Mouse (Mus musculus) olfactory bulb, adult 2 months (tissue): ENCODE results near the gene Qars.

Source experiments
- CTCF ChIP-seq: fragments of 200-500 bp; IDR thresholded peaks from 2 replicates; pipeline ENCODE4 v1.5.1; 2012; ENCODE audit warnings: low read depth, mild to moderate bottlenecking, low read length, moderate library complexity; ENCODE audit not compliant: insufficient read depth
- POLR2A ChIP-seq: fragments of 200-500 bp; IDR thresholded peaks from 2 replicates; pipeline ENCODE4 v1.6.1; 2012; ENCODE audit warnings: mild to moderate bottlenecking, low read depth, low read length, moderate library complexity; ENCODE audit not compliant: insufficient read depth

- TF ChIP-seq CTCF: no peak
- no peak; the same call in 1 of the 2 replicates for TF ChIP-seq POLR2A
Observed at GRCm38 (mm10) chr9:108517253-108517930, 9.9 kb downstream of the Qars start.
